Mouse (Mus musculus) brain, embryonic 14.5 days (tissue): ENCODE data around the gene Crtac1.

Experiments used
- CTCF ChIP-seq: fragments of 200-500 bp; IDR thresholded peaks from 2 replicates; pipeline ENCODE4 v1.5.1; 2012; ENCODE audit warnings: inconsistent platforms, mild to moderate bottlenecking, moderate library complexity, borderline replicate concordance; ENCODE audit not compliant: insufficient read depth, insufficient read length; ENCODE audit errors: extremely low read depth
- POLR2A ChIP-seq: fragments of 200-500 bp; IDR thresholded peaks from 2 replicates; pipeline ENCODE4 v1.6.1; 2012; ENCODE audit warnings: mild to moderate bottlenecking, inconsistent platforms, borderline replicate concordance; ENCODE audit not compliant: poor library complexity, insufficient read depth, insufficient read length, severe bottlenecking; ENCODE audit errors: extremely low read depth

DNA sequence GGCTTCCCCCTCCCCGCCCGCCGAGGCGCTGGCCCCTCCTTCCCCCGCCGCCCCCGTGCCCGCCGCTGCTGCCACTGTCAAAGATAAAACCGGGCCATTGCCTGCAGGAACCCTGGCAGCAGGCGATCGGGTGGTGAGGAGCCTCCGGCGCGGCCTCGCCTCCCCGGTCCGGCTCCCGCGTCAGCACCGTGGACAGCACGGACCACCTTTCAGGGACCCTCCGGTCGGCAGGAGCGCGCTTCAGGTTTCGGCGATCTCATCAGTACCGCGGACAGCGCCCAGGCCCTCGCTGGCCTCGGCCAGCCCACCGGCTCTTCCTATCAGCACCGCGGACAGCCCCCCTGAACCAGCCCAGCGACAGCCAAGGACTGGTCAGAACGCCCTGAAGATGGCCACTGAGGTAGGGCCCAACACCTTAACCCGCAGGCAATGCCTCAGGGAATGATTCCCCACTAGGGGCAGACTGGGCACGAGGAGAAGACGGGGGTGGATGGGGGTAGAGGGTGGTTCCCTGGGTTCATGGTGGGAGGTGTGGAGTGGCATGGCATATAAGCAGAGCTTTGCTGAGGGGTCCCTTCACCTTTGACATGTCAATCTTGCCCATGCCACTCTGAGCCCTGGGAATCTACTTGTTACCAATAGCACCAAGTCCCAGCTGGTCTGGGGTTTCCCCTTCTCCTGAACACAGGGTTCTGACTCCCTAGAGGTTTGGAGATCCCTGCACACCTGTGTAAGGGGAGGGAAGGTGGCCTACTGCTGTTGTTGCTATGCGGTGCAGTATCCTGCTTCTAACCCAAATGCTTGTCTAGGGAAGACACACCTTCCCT is 175.6 kb downstream of the Crtac1 start:
- TF ChIP-seq CTCF (peak; percentile 32; the same call in 1 of the 2 replicates), POLR2A (no peak)
